Mouse (Mus musculus) spleen, adult 2 months (tissue): Measurements from ENCODE around the gene Mast1.

ENCODE experiments used
- CTCF ChIP-seq: fragments of 200-500 bp; IDR thresholded peaks from 2 replicates; pipeline ENCODE4 v1.5.1; 2011; ENCODE audit warnings: mild to moderate bottlenecking, inconsistent platforms; ENCODE audit not compliant: insufficient read depth, insufficient read length, insufficient replicate concordance; ENCODE audit errors: extremely low read depth
- POLR2A ChIP-seq: fragments of 200-500 bp; IDR thresholded peaks from 2 replicates; pipeline ENCODE4 v1.6.1; 2011; ENCODE audit warnings: low read depth, low read length, inconsistent platforms

GRCm38 (mm10) chr8:84937620-84938485 lies 694 bp upstream of the Mast1 start:
- no peak for TF ChIP-seq CTCF
- TF ChIP-seq POLR2A = no peak
